Mouse (Mus musculus): ENCODE results near the gene Ogfr. TPM values are rescaled to one million over a fixed set of nuclear protein-coding genes. Genes with fewer than 3 reads are reported as not detected.
A peak's percentile ranks its signal among the peaks of the same experiment; 100 is the strongest.

Ogfr gene
- total and polyA plus RNA-seq, 3 experiments: 57.3 to 79.1 (median 67.0) TPM

GRCm38 (mm10) chr2:180566240-180566913, 22.7 kb upstream of the Ogfr start (continued):
- TF ChIP-seq MXI1 (IDR thresholded peaks at IDR 0.05; ENCODE audit: low read depth, low read length): no peak

- H3K79me2 ChIP-seq (replicated peaks; ENCODE audit: control insufficient read depth, extremely low read depth, insufficient read depth, poor library complexity, severe bottlenecking): no peaks in the 10 kb centered on the region
- peaks cover 3 to 4% of the 10 kb centered on the region in 2 experiments for H3K4me1 ChIP-seq (ENCODE audit: control insufficient read depth in 1 of 2, insufficient read depth in 2 of 2)
- H3K4me3 ChIP-seq (replicated peaks in 1 of 3; ENCODE audit: low read depth in 2 of 3, low read length in 2 of 3, poor library complexity in 1 of 3): no peak overlapping the region
- in situ Hi-C loops (cut with MboI; ENCODE audit: low pct_ligation_motif_present, low pct_unique_long_range_greater_than_20kb, low sequenced_read_pairs) (no loop called here), dilution Hi-C loops (cut with MboI; ENCODE audit: extremely low pct_ligation_motif_present, extremely low pct_unique_long_range_greater_than_20kb, low sequenced_read_pairs) (no loop called here)
- DNase-seq (ENCODE audit: extremely low read depth): no peak
- H3K9me3 ChIP-seq (replicated peaks; ENCODE audit: low read length): peaks cover 2% of the 10 kb centered on the region
- H3K4me2 ChIP-seq (ENCODE audit: insufficient read depth, low read depth, poor library complexity, severe bottlenecking): no peak overlapping the region
- TF ChIP-seq TCF12 (IDR thresholded peaks at IDR 0.05; ENCODE audit: low read depth, low read length): no peak
- TF ChIP-seq POLR2A (IDR thresholded peaks at IDR 0.05; ENCODE audit: low read depth, low read length): no peak
- no peak for TF ChIP-seq MEF2A (IDR thresholded peaks at IDR 0.05; ENCODE audit: borderline replicate concordance, low read depth, low read length)
- no peak for TF ChIP-seq CTCF (conservative IDR thresholded peaks at IDR 0.05 in 1 of 2, IDR thresholded peaks at IDR 0.05 in 1 of 2; ENCODE audit: low read depth in 2 of 2, low read length in 2 of 2)
- TF ChIP-seq CHD2 (IDR thresholded peaks at IDR 0.05; ENCODE audit: low read length): no peak
- no peak for TF ChIP-seq MYC (IDR thresholded peaks at IDR 0.05; ENCODE audit: low read depth, low read length)
- H3K9ac ChIP-seq (ENCODE audit: insufficient read depth, low read depth): no peak overlapping the region
- peaks cover 7% of the 10 kb centered on the region for H3K27me3 ChIP-seq (replicated peaks)
- no peak overlapping the region for H3K27ac ChIP-seq (ENCODE audit: insufficient read depth, low read depth)
- H3K36me3 ChIP-seq (replicated peaks in 1 of 2; ENCODE audit: control insufficient read depth in 1 of 2, insufficient read depth in 1 of 2, low read length in 1 of 2): no peaks in the 10 kb centered on the region
Measured at GRCm38 (mm10) chr2:180569028-180569643, 19.9 kb upstream of the Ogfr start.

GRCm38 (mm10) chr2:180576482-180576881, 12.6 kb upstream of the Ogfr start:
- Histone ChIP-seq H3K79me2 (replicated peaks; ENCODE audit: control insufficient read depth, extremely low read depth, insufficient read depth, poor library complexity, severe bottlenecking) (no peaks in the 10 kb centered on the region), H3K36me3 (replicated peaks in 1 of 2; ENCODE audit: control insufficient read depth in 1 of 2, insufficient read depth in 1 of 2, low read length in 1 of 2) (no peaks in the 10 kb centered on the region), H3K9me3 (replicated peaks; ENCODE audit: low read length) (no peaks in the 10 kb centered on the region), H3K4me1 (ENCODE audit: control insufficient read depth in 1 of 2, insufficient read depth in 2 of 2) (peaks cover 4 to 26% of the 10 kb centered on the region in 2 experiments; a peak in 3 of 4 replicates), H3K27me3 (replicated peaks) (no peaks in the 10 kb centered on the region), H3K4me3 (replicated peaks in 1 of 3; ENCODE audit: low read depth in 2 of 3, low read length in 2 of 3, poor library complexity in 1 of 3) (no peak overlapping the region), H3K27ac (ENCODE audit: insufficient read depth, low read depth) (no peak overlapping the region), H3K4me2 (ENCODE audit: insufficient read depth, low read depth, poor library complexity, severe bottlenecking) (no peak overlapping the region), H3K9ac (ENCODE audit: insufficient read depth, low read depth) (no peak overlapping the region)
- peak; percentile 30; the same call in 1 of the 2 replicates for TF ChIP-seq BHLHE40 (IDR thresholded peaks at IDR 0.05; ENCODE audit: low read depth, low read length)
- no peak for TF ChIP-seq MAFK (IDR thresholded peaks at IDR 0.05; ENCODE audit: insufficient replicate concordance, low read length)
- TF ChIP-seq MXI1 (IDR thresholded peaks at IDR 0.05; ENCODE audit: low read depth, low read length): peak; percentile 56; the same call in 1 of the 2 replicates
- TF ChIP-seq USF1 (IDR thresholded peaks at IDR 0.05; ENCODE audit: low read depth, low read length): no peak; the same call in 1 of the 2 replicates
- peak; percentile 73; the same call in 1 of the 2 replicates for TF ChIP-seq MYC (IDR thresholded peaks at IDR 0.05; ENCODE audit: low read depth, low read length)
- peak; percentile 57 for TF ChIP-seq MAX (IDR thresholded peaks at IDR 0.05; ENCODE audit: low read length)
- dilution Hi-C loops (cut with MboI; ENCODE audit: extremely low pct_ligation_motif_present, extremely low pct_unique_long_range_greater_than_20kb, low sequenced_read_pairs): no loop called here
- DNase-seq (ENCODE audit: extremely low read depth): peak; percentile 66
- in situ Hi-C loops (cut with MboI; ENCODE audit: low pct_ligation_motif_present, low pct_unique_long_range_greater_than_20kb, low sequenced_read_pairs): loop anchor here (5.0 to 10.0 kb wide), 3 partner anchors 104 to 302 kb away; partner anchors contain the start of gene Cables2

Data from CH12.LX (cell line).